Mouse (Mus musculus) olfactory bulb, adult 2 months (tissue): ENCODE data around the gene Abhd17c. TPM values are rescaled to one million over a fixed set of nuclear protein-coding genes. Genes with fewer than 3 reads are reported as not detected.
A peak's percentile ranks its signal among the peaks of the same experiment; 100 is the strongest.
"Not testable (repeated sequence)": the region's sequence is repeated elsewhere in the genome, so short reads cannot be mapped to it uniquely, and the experiment has no call there.

Experiments used
- H3K27ac ChIP-seq: fragments of 200-500 bp; 2 replicates; pipeline ENCODE4 v1.5.1; 2012; ENCODE audit warnings: low read depth, low read length; ENCODE audit not compliant: insufficient read depth
- H3K4me1 ChIP-seq: fragments of 200-500 bp; 2 replicates; pipeline ENCODE4 v1.6.1; 2012; ENCODE audit warnings: low read length; ENCODE audit not compliant: control insufficient read depth, insufficient read depth
- H3K4me3 ChIP-seq: fragments of 200-500 bp; 2 replicates; pipeline ENCODE4 v1.5.1; 2012; ENCODE audit warnings: mild to moderate bottlenecking, low read depth, low read length, moderate library complexity; ENCODE audit not compliant: insufficient read depth
- CTCF ChIP-seq: fragments of 200-500 bp; IDR thresholded peaks from 2 replicates; pipeline ENCODE4 v1.5.1; 2012; ENCODE audit warnings: low read depth, mild to moderate bottlenecking, low read length, moderate library complexity; ENCODE audit not compliant: insufficient read depth
- POLR2A ChIP-seq: fragments of 200-500 bp; IDR thresholded peaks from 2 replicates; pipeline ENCODE4 v1.6.1; 2012; ENCODE audit warnings: mild to moderate bottlenecking, low read depth, low read length, moderate library complexity; ENCODE audit not compliant: insufficient read depth
- WGBS: fragments of 180-500 bp; shearing (Covaris S2); methylation state at CpG from one replicate; pipeline ENCODE4 v1.1.7; 2018; 5-methylcytosine and 5-hydroxymethylcytosine counted together
- polyA plus RNA-seq: library from polyadenylated mRNA; stranded (reverse); fragments of >200 nt; gene quantifications from 2 replicates; pipeline ENCODE4 v1.2.4, GENCODE M21; 2012; ENCODE audit warnings: low replicate concordance; ENCODE audit not compliant: missing spikeins, insufficient read depth, insufficient read length

Gene Abhd17c
- polyA plus RNA-seq, 1 experiment: not detected

DNA sequence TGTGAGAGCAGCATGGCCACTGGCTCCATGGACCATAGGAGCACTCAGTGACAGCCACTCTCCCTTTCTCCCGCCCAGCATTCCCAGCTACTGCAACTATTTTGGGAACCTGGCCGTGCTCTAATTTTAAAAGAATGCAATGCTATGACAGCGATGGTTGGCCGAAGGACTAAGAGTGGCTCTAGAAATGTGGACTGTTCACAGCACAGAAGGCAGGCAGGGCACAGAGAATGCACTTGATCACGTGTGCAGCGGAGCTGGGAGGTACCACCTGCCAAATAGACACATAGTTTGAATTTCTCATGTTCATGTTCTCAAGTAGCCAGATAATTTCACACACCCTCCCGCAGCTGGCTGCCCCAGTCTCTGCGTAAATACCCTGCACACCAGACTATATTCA, 23.0 kb downstream of the Abhd17c start:
- H3K27ac ChIP-seq: 0 out of 2 replicates have a peak overlapping the region, but pooled peaks have one; percentile 34

DNA sequence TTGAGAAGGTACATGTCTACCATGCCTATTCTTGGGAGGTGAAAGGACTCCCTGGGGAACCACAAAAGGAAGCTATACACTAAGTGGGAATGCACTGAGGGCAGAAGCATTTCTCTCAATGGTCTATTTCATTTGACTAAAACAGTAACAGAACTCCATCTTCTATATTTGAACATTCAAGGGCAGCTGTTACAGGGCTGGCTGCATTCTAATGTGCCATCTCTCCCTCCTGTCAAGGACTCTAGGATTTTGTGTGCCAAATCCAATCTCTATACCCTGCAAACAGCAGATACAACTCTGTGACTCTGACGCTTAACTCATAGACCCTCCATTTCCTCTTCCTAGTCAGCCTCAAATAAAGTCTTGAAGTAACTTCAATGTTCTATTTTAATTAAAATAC, 26.0 kb downstream of the Abhd17c start:
- TF ChIP-seq POLR2A (no peak), CTCF (no peak)
- peaks cover 10% of the 10 kb centered on the region; the same call in 1 of the 2 replicates for H3K4me1 ChIP-seq
- H3K27ac ChIP-seq: no peak overlapping the region
- no peak overlapping the region for H3K4me3 ChIP-seq
- WGBS: 91% methylated on average over 1 of the region's 1 CpGs

More for the DNA sequence above, 23.0 kb downstream of the Abhd17c start:
- Histone ChIP-seq H3K4me3 (no peak overlapping the region), H3K4me1 (peaks cover 6% of the 10 kb centered on the region; the same call in 1 of the 2 replicates)
- TF ChIP-seq POLR2A: no peak
- no peak for TF ChIP-seq CTCF
- 25% methylated on average over 8 of the region's 8 CpGs for WGBS

DNA sequence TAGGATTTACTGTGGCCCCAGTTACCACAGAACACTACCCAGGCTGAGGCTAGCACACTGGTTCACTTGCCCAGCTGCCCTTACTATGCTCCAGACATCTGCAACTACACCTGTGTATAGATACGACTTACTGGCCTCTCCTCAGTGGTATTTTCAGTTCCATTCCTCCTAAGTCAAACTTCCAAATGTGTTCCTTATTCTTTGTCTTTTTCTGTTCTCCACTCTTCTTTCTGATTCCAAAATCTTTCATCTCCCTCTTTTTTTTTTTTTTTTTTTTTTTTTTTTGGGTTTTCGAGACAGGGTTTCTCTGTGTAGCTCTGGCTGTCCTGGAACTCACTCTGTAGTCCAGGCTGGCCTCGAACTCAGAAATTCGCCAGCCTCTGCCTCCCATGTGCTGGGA, 28.0 kb downstream of the Abhd17c start:
- H3K4me3 ChIP-seq, H3K27ac ChIP-seq: not testable (repeated sequence)
- WGBS: 91% methylated on average over 4 of the region's 4 CpGs
- peaks cover 13% of the 10 kb centered on the region; the same call in 1 of the 2 replicates for H3K4me1 ChIP-seq

DNA sequence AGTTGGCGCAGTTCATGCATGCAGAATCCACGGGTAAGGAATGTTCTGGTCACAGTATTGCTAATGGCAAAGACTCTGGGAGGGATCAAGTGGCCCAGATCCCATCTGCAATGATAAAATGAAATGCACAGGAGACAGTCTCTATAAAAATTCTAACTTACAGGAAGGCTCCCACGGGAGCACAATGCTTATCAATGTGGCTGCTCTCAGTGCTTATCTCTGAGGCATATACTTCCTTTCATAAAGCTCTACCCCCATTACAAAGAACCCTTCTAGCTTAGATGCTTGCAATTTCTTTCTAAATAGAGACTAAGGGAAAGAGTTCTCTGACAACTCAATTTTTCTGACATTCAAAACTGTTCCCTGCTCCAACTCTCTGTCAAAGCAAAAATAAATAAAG, 29.9 kb downstream of the Abhd17c start:
- WGBS: 89% methylated on average over 3 of the region's 3 CpGs
- Histone ChIP-seq H3K4me1 (peaks cover 11% of the 10 kb centered on the region), H3K27ac (no peak overlapping the region), H3K4me3 (no peak overlapping the region)
- no peak for TF ChIP-seq POLR2A
- no peak for TF ChIP-seq CTCF

DNA sequence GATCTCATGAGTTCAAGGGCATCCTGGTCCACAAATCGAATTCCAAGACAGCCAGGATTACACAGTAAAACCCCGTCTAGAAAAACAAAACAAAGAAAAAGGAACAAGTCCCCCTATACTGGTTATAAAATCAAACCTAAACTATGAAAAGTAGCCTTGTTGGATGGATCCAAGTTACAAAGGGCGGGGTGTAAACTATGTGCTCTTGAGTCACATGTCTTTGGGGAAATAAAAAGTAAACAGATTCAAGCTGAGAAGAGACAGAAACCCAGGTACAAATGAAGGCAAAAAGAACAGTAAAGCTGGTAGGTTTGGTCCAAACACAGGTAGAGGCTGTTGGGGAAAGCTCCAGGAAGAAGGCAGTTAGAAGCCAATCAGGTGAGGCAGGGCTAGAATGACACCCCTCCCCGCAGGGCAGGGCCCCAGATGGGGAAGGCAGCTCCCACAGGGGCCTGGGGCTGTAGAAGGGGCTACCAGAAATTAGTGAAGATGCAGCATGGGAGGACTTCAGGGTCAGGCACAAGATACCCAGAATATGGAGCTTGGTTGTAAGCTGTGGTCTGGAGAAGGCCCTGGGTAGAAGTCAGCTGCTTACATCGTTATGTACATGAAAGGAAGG, 31.4 kb downstream of the Abhd17c start:
- Histone ChIP-seq H3K4me3 (no peak overlapping the region), H3K4me1 (peaks cover 13% of the 10 kb centered on the region), H3K27ac (no peak overlapping the region)
- 85% methylated on average over 5 of the region's 5 CpGs for WGBS
- TF ChIP-seq POLR2A (no peak), CTCF (no peak)

DNA sequence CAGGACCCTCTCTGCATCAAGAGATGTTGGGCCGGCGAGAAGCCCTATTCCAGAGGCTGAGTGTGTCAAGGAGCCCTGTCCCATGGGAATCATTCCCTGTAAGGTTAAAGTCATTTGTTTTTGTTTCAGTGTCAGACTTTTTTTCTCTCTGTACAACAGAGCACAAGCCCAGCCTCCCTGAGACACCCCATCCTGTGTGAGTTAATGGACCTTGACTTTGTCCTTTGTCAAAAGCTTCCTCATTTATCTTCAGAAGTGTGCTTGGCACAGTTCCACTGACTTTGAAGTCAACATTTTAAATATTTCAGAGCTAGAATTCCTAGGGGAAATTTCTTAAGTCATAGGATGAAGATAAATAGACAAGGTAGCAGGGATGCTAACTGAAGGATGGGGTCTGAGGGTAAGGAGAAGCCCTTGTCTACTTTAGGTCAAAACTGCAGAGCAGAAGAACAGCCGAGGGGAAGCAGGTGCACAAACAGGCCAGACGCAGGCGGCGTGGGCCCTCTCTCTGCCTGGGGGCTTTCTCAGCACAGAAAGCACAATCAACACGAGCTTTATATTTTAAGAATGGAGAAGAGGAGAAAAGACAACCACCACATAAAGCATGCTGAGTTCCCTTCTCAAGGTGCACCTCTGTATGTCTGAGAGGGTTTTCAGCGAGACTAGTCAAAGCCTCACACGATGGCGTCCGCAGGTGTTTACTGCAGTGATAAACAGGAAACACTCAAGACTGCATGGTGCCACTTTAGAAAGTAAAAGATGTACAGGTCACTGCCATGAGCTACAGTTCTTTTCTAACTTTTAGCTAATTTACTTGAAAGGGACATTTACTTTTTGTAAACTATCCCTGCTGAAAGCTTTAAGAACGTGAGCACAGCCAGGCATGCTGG, 32.2 kb downstream of the Abhd17c start:
- TF ChIP-seq POLR2A (no peak), CTCF (no peak)
- 78% methylated on average over 12 of the region's 12 CpGs for WGBS
- Histone ChIP-seq H3K27ac (no peak overlapping the region), H3K4me1 (peaks cover 13% of the 10 kb centered on the region), H3K4me3 (no peak overlapping the region)

DNA sequence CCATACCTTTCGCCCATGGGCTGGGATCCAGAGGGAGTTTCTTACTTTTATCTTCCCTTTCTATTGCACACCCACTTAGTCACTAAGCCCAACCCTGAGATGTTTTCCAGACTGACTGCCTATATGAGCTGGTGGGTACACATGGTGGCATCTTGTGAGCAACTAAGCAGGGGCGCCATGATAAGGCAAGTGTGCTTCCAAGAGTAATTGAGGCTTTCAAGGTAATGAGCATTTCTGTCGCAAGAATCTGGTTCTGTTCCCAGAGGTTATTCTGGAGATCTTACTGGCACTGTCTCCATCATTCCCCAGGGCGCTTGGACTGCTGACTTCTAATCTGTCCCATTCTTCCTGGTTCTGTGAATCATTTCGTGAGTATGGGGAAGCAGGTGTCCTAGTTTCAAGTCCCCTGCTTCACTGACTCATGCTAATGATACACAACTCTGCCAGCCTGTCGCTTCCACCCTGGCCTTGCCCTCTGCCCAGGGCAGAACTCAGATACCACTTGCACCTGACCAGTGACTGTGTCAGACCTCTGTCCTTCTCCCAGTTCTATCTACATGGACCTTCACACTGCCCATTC, 34.1 kb downstream of the Abhd17c start:
- no peak overlapping the region for H3K27ac ChIP-seq
- no peak for TF ChIP-seq CTCF
- no peak for TF ChIP-seq POLR2A
- 53% methylated on average over 6 of the region's 6 CpGs for WGBS
- H3K4me1 ChIP-seq: peaks cover 10% of the 10 kb centered on the region
- no peak overlapping the region for H3K4me3 ChIP-seq

DNA sequence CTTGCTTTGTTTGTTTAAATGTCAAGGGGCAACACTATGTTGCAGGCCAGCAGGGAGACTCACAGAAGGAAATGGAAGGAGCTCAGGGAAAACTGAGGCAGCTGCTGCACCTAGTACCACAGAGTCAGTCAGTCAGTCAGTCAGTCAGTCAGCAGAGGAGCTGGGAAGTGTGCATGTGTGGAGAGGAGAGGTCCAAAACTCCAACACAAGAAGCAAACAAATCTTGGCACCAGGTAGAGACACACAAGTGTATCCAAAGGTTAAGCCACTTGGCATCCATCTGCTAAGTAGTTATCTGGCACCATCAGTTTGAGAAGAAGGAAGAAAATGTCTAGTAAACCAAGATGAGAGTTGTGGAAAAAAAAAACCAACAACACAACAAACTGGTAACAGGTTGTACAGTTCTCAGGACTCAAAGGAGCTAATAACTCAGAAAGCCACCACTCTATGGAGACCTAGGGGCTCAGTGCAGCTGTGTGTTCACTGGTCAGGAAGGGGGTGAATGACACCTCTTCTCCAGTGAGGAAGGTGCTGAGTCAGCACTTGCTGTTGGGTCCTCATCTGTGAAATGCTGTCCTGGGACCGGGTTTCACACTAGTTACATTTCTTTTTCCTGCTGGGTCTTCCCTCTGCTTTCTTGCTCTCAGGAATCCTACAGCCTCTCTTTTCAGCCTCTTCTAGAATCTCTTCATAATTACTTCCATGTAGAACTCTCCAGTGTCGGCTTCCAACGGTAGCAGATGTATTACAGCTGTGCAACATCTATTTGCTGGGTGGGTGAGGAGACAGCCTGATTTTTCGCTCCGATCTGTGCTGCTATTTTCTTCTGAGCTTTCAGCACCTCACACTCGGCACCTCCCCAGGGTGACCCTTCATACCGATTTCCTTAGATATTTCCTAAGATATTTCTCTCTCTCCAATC, 34.8 kb downstream of the Abhd17c start:
- WGBS: 50% methylated on average over 7 of the region's 7 CpGs
- Histone ChIP-seq H3K4me1 (peaks cover 10% of the 10 kb centered on the region), H3K4me3 (no peak overlapping the region), H3K27ac (no peak overlapping the region)
- TF ChIP-seq POLR2A: no peak
- no peak for TF ChIP-seq CTCF

DNA sequence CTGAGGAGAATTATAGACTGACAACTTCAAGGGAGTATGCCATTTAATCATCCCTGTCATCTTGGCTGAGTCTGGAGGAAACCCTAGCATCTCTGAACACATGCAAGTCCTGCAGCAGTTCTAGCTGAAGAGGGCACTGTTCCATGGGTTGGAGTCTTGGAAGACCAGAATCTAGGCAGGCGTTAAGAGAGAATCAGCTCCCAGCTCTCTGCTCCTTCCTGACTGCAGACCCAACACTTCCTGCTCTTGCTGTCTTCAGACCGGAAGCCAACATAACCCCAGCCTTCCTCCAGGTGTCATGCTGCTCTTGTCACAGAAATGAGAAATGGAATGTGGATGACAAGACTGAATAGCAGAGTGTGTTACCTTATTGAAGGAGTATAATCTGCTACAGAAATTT, 36.3 kb downstream of the Abhd17c start:
- Histone ChIP-seq H3K27ac (no peak overlapping the region), H3K4me1 (peaks cover 10% of the 10 kb centered on the region), H3K4me3 (no peak overlapping the region)
- 66% methylated on average over 2 of the region's 2 CpGs for WGBS
- TF ChIP-seq CTCF (no peak), POLR2A (no peak)
